In genomic region chr13:41302716-41303115, GRCm38 (mm10) we compare ENCODE assay signal across 9 mouse cellular contexts. TPM values are rescaled to one million over a fixed set of nuclear protein-coding genes. Genes with fewer than 3 reads are reported as not detected.
A peak's percentile ranks its signal among the peaks of the same experiment; 100 is the strongest.
DNase-seq lines count a peak whose midpoint lies in the region; ATAC-seq and TF ChIP-seq lines count a peak whose summit lies in the region.
"Had no signal": no experiment of that assay in that cellular context is flagged by ENCODE, and none has a peak within 500 bp of the region (broad histone marks: within the 10 kb centered on the region; RNA-seq: fewer than 3 reads in every experiment).

No protein-coding gene starts in this region.

- H3K27ac ChIP-seq in midbrain, embryonic 10.5 days (replicated peaks), result no peak overlapping the region; the same call in 1 of the 2 replicates
- H3K27ac ChIP-seq in midbrain, embryonic 13.5 days, result no peak overlapping the region
- H3K27ac ChIP-seq in liver, embryonic 14.5 days, result no peak overlapping the region
- H3K27ac ChIP-seq: heart, embryonic 13.5 days had no signal

- peak; percentile 77 for TF ChIP-seq CTCF in liver, embryonic 14.5 days (IDR thresholded peaks at IDR 0.05; ENCODE audit: low read depth)

- no peaks in the 10 kb centered on the region for H3K27me3 ChIP-seq in midbrain, embryonic 10.5 days (ENCODE audit: low read depth, poor library complexity, severe bottlenecking)
- no peaks in the 10 kb centered on the region for H3K27me3 ChIP-seq in midbrain, embryonic 13.5 days
- H3K27me3 ChIP-seq in liver, embryonic 14.5 days (ENCODE audit: control insufficient read depth, insufficient read depth, low read length), result no peaks in the 10 kb centered on the region

- no peak for ATAC-seq in midbrain, embryonic 13.5 days
- ATAC-seq in liver, embryonic 14.5 days (ENCODE audit: insufficient read depth), result no peak

- H3K9me3 ChIP-seq in midbrain, embryonic 10.5 days (replicated peaks), result no peaks in the 10 kb centered on the region
- no peaks in the 10 kb centered on the region for H3K9me3 ChIP-seq in midbrain, embryonic 13.5 days
- H3K9me3 ChIP-seq in liver, embryonic 14.5 days (ENCODE audit: control insufficient read depth, low read length), result no peaks in the 10 kb centered on the region
- H3K9me3 ChIP-seq: heart, embryonic 13.5 days had no signal

- H3K9ac ChIP-seq in midbrain, embryonic 13.5 days (replicated peaks), result no peak overlapping the region
- H3K9ac ChIP-seq in liver, embryonic 14.5 days (replicated peaks), result no peak overlapping the region
- H3K9ac ChIP-seq: heart, embryonic 13.5 days had no signal

- H3K36me3 ChIP-seq in midbrain, embryonic 10.5 days, result no peaks in the 10 kb centered on the region
- H3K36me3 ChIP-seq in midbrain, embryonic 13.5 days, result no peaks in the 10 kb centered on the region
- no peaks in the 10 kb centered on the region for H3K36me3 ChIP-seq in liver, embryonic 14.5 days (replicated peaks; ENCODE audit: control insufficient read depth, insufficient read depth, low read depth)
- H3K36me3 ChIP-seq: heart, embryonic 13.5 days had no signal

- DNase-seq in midbrain, embryonic 10.5 days (ENCODE audit: low spot score), result peak; percentile 61
- DNase-seq in brain, adult 2 months (ENCODE audit: low read depth, low spot score), result peak; percentile 73
- DNase-seq in frontal cortex, adult 2 months (ENCODE audit: extremely low spot score in 1 of 2, low spot score in 1 of 2), result peak; percentile 41 to 92
- peak; percentile 90 for DNase-seq in kidney, postnatal 10 days
- peak; percentile 24 to 43 (median 29) for DNase-seq in liver, embryonic 14.5 days (ENCODE audit: low read depth in 3 of 3, low spot score in 3 of 3)
- peak; percentile 71 for DNase-seq in right cerebral cortex, adult 18-20 months
- DNase-seq in urinary bladder, adult 2 months (ENCODE audit: low spot score), result peak; percentile 54

- no peak overlapping the region for H3K4me2 ChIP-seq in midbrain, embryonic 13.5 days (replicated peaks)
- no peak overlapping the region for H3K4me2 ChIP-seq in liver, embryonic 14.5 days (ENCODE audit: low read depth)
- H3K4me2 ChIP-seq: heart, embryonic 13.5 days had no signal

- WGBS in midbrain, embryonic 10.5 days, result 55% methylated on average over 10 of the region's 10 CpGs
- 65% methylated on average over 10 of the region's 10 CpGs for WGBS in midbrain, embryonic 13.5 days
- 55% methylated on average over 10 of the region's 10 CpGs for WGBS in liver, embryonic 14.5 days (ENCODE audit: insufficient replicate concordance)

- H3K4me3 ChIP-seq in midbrain, embryonic 10.5 days, result no peak overlapping the region
- H3K4me3 ChIP-seq in midbrain, embryonic 13.5 days (replicated peaks), result no peak overlapping the region
- H3K4me3 ChIP-seq in liver, embryonic 14.5 days (ENCODE audit: insufficient read depth in 1 of 2, low read depth in 2 of 2, low read length in 2 of 2), result no peak overlapping the region
- H3K4me3 ChIP-seq: heart, embryonic 13.5 days had no signal

- no peak for TF ChIP-seq EP300 in liver, embryonic 14.5 days (IDR thresholded peaks at IDR 0.05; ENCODE audit: low read depth)

- H3K4me1 ChIP-seq in midbrain, embryonic 10.5 days, result peaks cover 14% of the 10 kb centered on the region
- H3K4me1 ChIP-seq in midbrain, embryonic 13.5 days (replicated peaks), result peaks cover 9% of the 10 kb centered on the region; the same call in 1 of the 2 replicates
- H3K4me1 ChIP-seq in liver, embryonic 14.5 days (replicated peaks; ENCODE audit: control insufficient read depth in 2 of 2, insufficient read depth in 2 of 2, low read length in 1 of 2), result no peaks in the 10 kb centered on the region

RNA-seq across cellular contexts. Expression of gene Gm17364, which starts 28.9 kb away (rescaled TPM):
- not detected in 2 replicates for polyA plus RNA-seq in midbrain, embryonic 10.5 days (2016; fragmentation: Nextera tagmentation; extraction: Ambion mirVana)
- polyA plus RNA-seq in midbrain, embryonic 13.5 days (2015; fragmentation: Nextera tagmentation; extraction: Ambion mirVana), result not detected in 2 replicates
- not detected in 2 replicates for polyA plus RNA-seq in frontal cortex, adult 2 months (2012; rRNA removed)
- not detected in 2 replicates for polyA plus RNA-seq in liver, embryonic 14.5 days (2012; rRNA removed)
- not detected in 2 replicates for polyA plus RNA-seq in liver, embryonic 14.5 days (2014; fragmentation: Nextera tagmentation; extraction: Ambion mirVana)
- polyA plus RNA-seq in urinary bladder, adult 2 months (2012; rRNA removed), result not detected in 2 replicates
- polyA plus RNA-seq: heart, embryonic 13.5 days had no signal

RNA-seq across cellular contexts. Expression of gene Smim13, which starts 53.1 kb away (rescaled TPM):
- 9.9 and 10.9 TPM in 2 replicates for polyA plus RNA-seq in midbrain, embryonic 10.5 days (2016; fragmentation: Nextera tagmentation; extraction: Ambion mirVana)
- polyA plus RNA-seq in midbrain, embryonic 13.5 days (2015; fragmentation: Nextera tagmentation; extraction: Ambion mirVana), result 15.5 and 16.2 TPM in 2 replicates
- 101 and 102 TPM in 2 replicates for polyA plus RNA-seq in frontal cortex, adult 2 months (2012; rRNA removed)
- 2.2 and 3.1 TPM in 2 replicates for polyA plus RNA-seq in liver, embryonic 14.5 days (2012; rRNA removed)
- 3.8 and 4.3 TPM in 2 replicates for polyA plus RNA-seq in liver, embryonic 14.5 days (2014; fragmentation: Nextera tagmentation; extraction: Ambion mirVana)
- 9.0 and 10.4 TPM in 2 replicates for polyA plus RNA-seq in urinary bladder, adult 2 months (2012; rRNA removed)

Comparison
In these comparisons a context has a peak if more than half of its experiments do, and no peak if none do; other contexts are left out.
1. DNase-seq: peak in every context shown above with its lines; median percentile 90 in kidney, postnatal 10 days; 73 in brain, adult 2 months; 71 in right cerebral cortex, adult 18-20 months; 66 in frontal cortex, adult 2 months; 61 in midbrain, embryonic 10.5 days; 54 in urinary bladder, adult 2 months; 29 in liver, embryonic 14.5 days.